Mouse (Mus musculus): ENCODE results near the gene Myo5c. TPM values are rescaled to one million over a fixed set of nuclear protein-coding genes. Genes with fewer than 3 reads are reported as not detected.

Myo5c gene
- total and polyA plus RNA-seq, 3 experiments = 0.13 TPM; not detected in 2

- no peak for TF ChIP-seq ZNF384 (IDR thresholded peaks at IDR 0.05; ENCODE audit: low read depth, low read length)
- TF ChIP-seq MYC (IDR thresholded peaks at IDR 0.05; ENCODE audit: low read depth, low read length) = 0 out of 2 replicates have a peak, but pooled peaks have one; percentile 23
Observed at GRCm38 (mm10) chr9:75271539-75271938, 39.7 kb downstream of the Myo5c start (continued).

- Histone ChIP-seq H3K27me3 (ENCODE audit: control insufficient read depth in 1 of 2, insufficient read depth in 2 of 2, low read length in 2 of 2) (no peaks in the 10 kb centered on the region), H3K4me3 (ENCODE audit: control insufficient read depth in 1 of 2, insufficient read depth in 1 of 2, low read depth in 2 of 2, low read length in 2 of 2) (no peak overlapping the region), H3K36me3 (ENCODE audit: control insufficient read depth in 1 of 2, insufficient read depth in 2 of 2, low read length in 2 of 2) (peaks cover 0 to 17% of the 10 kb centered on the region in 2 experiments; a peak in 2 of 4 replicates), H3K27ac (ENCODE audit: control insufficient read depth, low read depth, low read length) (no peak overlapping the region), H3K9ac (ENCODE audit: control insufficient read depth, low read depth, low read length, poor library complexity, severe bottlenecking) (no peak overlapping the region), H3K79me2 (ENCODE audit: control insufficient read depth, insufficient read depth, low read length, poor library complexity) (no peaks in the 10 kb centered on the region), H3K9me3 (replicated peaks; ENCODE audit: insufficient read depth, low read length) (no peaks in the 10 kb centered on the region), H3K4me1 (ENCODE audit: control insufficient read depth in 1 of 2, insufficient read depth in 2 of 2, low read length in 2 of 2) (peaks cover 12 to 20% of the 10 kb centered on the region in 2 experiments)
- TF ChIP-seq MXI1 (IDR thresholded peaks at IDR 0.05; ENCODE audit: low read depth, low read length) (no peak), SIN3A (IDR thresholded peaks at IDR 0.05; ENCODE audit: low read length) (no peak), NELFE (IDR thresholded peaks at IDR 0.05; ENCODE audit: low read depth, low read length) (no peak)
- DNase-seq (ENCODE audit: low read depth, low spot score) = no peak
Observed at GRCm38 (mm10) chr9:75273646-75274045, 41.8 kb downstream of the Myo5c start.

DNA sequence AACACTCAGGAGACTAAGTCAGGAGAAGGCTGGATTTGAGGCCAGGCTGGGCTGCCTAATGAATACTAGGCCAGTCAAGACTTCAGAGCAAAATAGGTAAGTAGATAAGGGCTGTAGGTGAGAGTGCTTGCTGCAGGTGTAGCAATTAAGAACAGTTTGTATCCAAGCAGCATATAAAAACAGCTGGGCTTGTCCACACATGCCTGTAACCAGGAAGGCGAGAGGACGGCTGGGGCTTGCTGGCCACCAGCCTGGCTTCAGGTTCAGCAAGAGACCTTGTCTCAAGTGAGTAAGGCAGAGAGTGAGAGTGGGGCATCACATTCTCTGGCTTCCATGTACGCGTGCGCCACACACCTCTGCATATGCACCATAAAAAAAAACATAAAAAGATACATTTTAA lies 42.7 kb downstream of the Myo5c start:
- DNase-seq (ENCODE audit: low read depth, low spot score) = no peak
- Histone ChIP-seq H3K36me3 (ENCODE audit: control insufficient read depth in 1 of 2, insufficient read depth in 2 of 2, low read length in 2 of 2) (peaks cover 0 to 17% of the 10 kb centered on the region in 2 experiments; a peak in 2 of 4 replicates), H3K9ac (ENCODE audit: control insufficient read depth, low read depth, low read length, poor library complexity, severe bottlenecking) (no peak overlapping the region), H3K9me3 (replicated peaks; ENCODE audit: insufficient read depth, low read length) (no peaks in the 10 kb centered on the region), H3K79me2 (ENCODE audit: control insufficient read depth, insufficient read depth, low read length, poor library complexity) (no peaks in the 10 kb centered on the region), H3K27ac (ENCODE audit: control insufficient read depth, low read depth, low read length) (no peak overlapping the region), H3K4me1 (ENCODE audit: control insufficient read depth in 1 of 2, insufficient read depth in 2 of 2, low read length in 2 of 2) (peaks cover 12 to 20% of the 10 kb centered on the region in 2 experiments), H3K4me3 (ENCODE audit: control insufficient read depth in 1 of 2, insufficient read depth in 1 of 2, low read depth in 2 of 2, low read length in 2 of 2) (no peak overlapping the region), H3K27me3 (ENCODE audit: control insufficient read depth in 1 of 2, insufficient read depth in 2 of 2, low read length in 2 of 2) (peaks cover 4% of the 10 kb centered on the region in 2 experiments; a peak in 3 of 4 replicates)
- no peak for TF ChIP-seq SMC3 (IDR thresholded peaks at IDR 0.05; ENCODE audit: low read depth, low read length)
- no peak for TF ChIP-seq POLR2A (IDR thresholded peaks at IDR 0.05; ENCODE audit: control insufficient read depth in 1 of 2, insufficient read depth in 1 of 2, low read depth in 1 of 2, low read length in 2 of 2, poor library complexity in 1 of 2)
- TF ChIP-seq USF1 (IDR thresholded peaks at IDR 0.05; ENCODE audit: low read depth, low read length) = no peak
- no peak for TF ChIP-seq MAFK (IDR thresholded peaks at IDR 0.05; ENCODE audit: borderline replicate concordance, low read depth, low read length)
- TF ChIP-seq HCFC1 (IDR thresholded peaks at IDR 0.05; ENCODE audit: low read depth, low read length) = no peak
- TF ChIP-seq SIN3A (IDR thresholded peaks at IDR 0.05; ENCODE audit: low read length) = no peak
- TF ChIP-seq MEF2A (IDR thresholded peaks at IDR 0.05; ENCODE audit: extremely low read depth, insufficient replicate concordance, low read depth, low read length, poor library complexity, severe bottlenecking) = no peak

GRCm38 (mm10) chr9:75275051-75275450 lies 43.2 kb downstream of the Myo5c start:
- H3K79me2 ChIP-seq (ENCODE audit: control insufficient read depth, insufficient read depth, low read length, poor library complexity) = no peaks in the 10 kb centered on the region
- no peak overlapping the region for H3K27ac ChIP-seq (ENCODE audit: control insufficient read depth, low read depth, low read length)
- H3K36me3 ChIP-seq (ENCODE audit: control insufficient read depth in 1 of 2, insufficient read depth in 2 of 2, low read length in 2 of 2) = peaks cover 0 to 13% of the 10 kb centered on the region in 2 experiments; a peak in 2 of 4 replicates
- peaks cover 12 to 15% of the 10 kb centered on the region in 2 experiments for H3K4me1 ChIP-seq (ENCODE audit: control insufficient read depth in 1 of 2, insufficient read depth in 2 of 2, low read length in 2 of 2)
- no peak overlapping the region for H3K9ac ChIP-seq (ENCODE audit: control insufficient read depth, low read depth, low read length, poor library complexity, severe bottlenecking)
- H3K27me3 ChIP-seq (ENCODE audit: control insufficient read depth in 1 of 2, insufficient read depth in 2 of 2, low read length in 2 of 2) = peaks cover 7% of the 10 kb centered on the region in 2 experiments; a peak in 3 of 4 replicates
- no peaks in the 10 kb centered on the region for H3K9me3 ChIP-seq (replicated peaks; ENCODE audit: insufficient read depth, low read length)
- no peak for DNase-seq (ENCODE audit: low read depth, low spot score)
- H3K4me3 ChIP-seq (ENCODE audit: control insufficient read depth in 1 of 2, insufficient read depth in 1 of 2, low read depth in 2 of 2, low read length in 2 of 2) = no peak overlapping the region
- no peak for TF ChIP-seq MEF2A (IDR thresholded peaks at IDR 0.05; ENCODE audit: extremely low read depth, insufficient replicate concordance, low read depth, low read length, poor library complexity, severe bottlenecking)
- no peak for TF ChIP-seq E2F4 (IDR thresholded peaks at IDR 0.05; ENCODE audit: borderline replicate concordance, low read depth, low read length)
- no peak for TF ChIP-seq POLR2AphosphoS5 (IDR thresholded peaks at IDR 0.05; ENCODE audit: borderline replicate concordance, low read depth, low read length)
- TF ChIP-seq ELF1 (IDR thresholded peaks at IDR 0.05; ENCODE audit: low read depth, low read length) = no peak
- no peak for TF ChIP-seq SIN3A (IDR thresholded peaks at IDR 0.05; ENCODE audit: low read length)
- TF ChIP-seq POLR2A (IDR thresholded peaks at IDR 0.05; ENCODE audit: control insufficient read depth in 1 of 2, insufficient read depth in 1 of 2, low read depth in 1 of 2, low read length in 2 of 2, poor library complexity in 1 of 2) = no peak
- TF ChIP-seq MYB (IDR thresholded peaks at IDR 0.05; ENCODE audit: low read depth, low read length) = no peak
- no peak for TF ChIP-seq JUND (IDR thresholded peaks at IDR 0.05; ENCODE audit: low read depth, low read length)
- no peak for TF ChIP-seq POLR2AphosphoS2 (IDR thresholded peaks at IDR 0.05; ENCODE audit: low read length)
- TF ChIP-seq MAZ (IDR thresholded peaks at IDR 0.05; ENCODE audit: low read depth, low read length) = no peak
- TF ChIP-seq MAFK (IDR thresholded peaks at IDR 0.05; ENCODE audit: borderline replicate concordance, low read depth, low read length) = no peak
- TF ChIP-seq GATA1 (IDR thresholded peaks at IDR 0.05; ENCODE audit: low read depth, low read length) = no peak
- no peak for TF ChIP-seq HCFC1 (IDR thresholded peaks at IDR 0.05; ENCODE audit: low read depth, low read length)
- TF ChIP-seq MXI1 (IDR thresholded peaks at IDR 0.05; ENCODE audit: low read depth, low read length) = no peak
- no peak for TF ChIP-seq BHLHE40 (IDR thresholded peaks at IDR 0.05; ENCODE audit: borderline replicate concordance, low read depth, low read length)
- no peak for TF ChIP-seq SMC3 (IDR thresholded peaks at IDR 0.05; ENCODE audit: low read depth, low read length)
- no peak for TF ChIP-seq NELFE (IDR thresholded peaks at IDR 0.05; ENCODE audit: low read depth, low read length)
- TF ChIP-seq ZC3H11A (IDR thresholded peaks at IDR 0.05; ENCODE audit: low read depth, low read length) = no peak
- no peak for TF ChIP-seq MYC (IDR thresholded peaks at IDR 0.05; ENCODE audit: low read depth, low read length)

All from MEL (cell line).